Mouse (Mus musculus) adrenal gland (tissue): ENCODE measurements around the gene Ccng2.

Source experiments
- intact Hi-C: fragments of 180-260 bp; cut with DNase I; formaldehyde crosslinking; loops from one replicate; pipeline ENCODE4 v1.15.1; 2025
- long read RNA-seq, 2 experiments: library from polyadenylated mRNA; unstranded; transcript quantifications; one replicate each; pipeline ENCODE4 v2.0.0; 2020; ENCODE audit warnings: borderline replicate concordance in 1 of 2; ENCODE audit not compliant: insufficient replicate concordance in 1 of 2

Ccng2 gene
- long read RNA-seq, experiment 1, transcript Ccng2-201 (8 exons, 2,810 nt): major isoform, 10 of 13 reads
- long read RNA-seq, experiment 1, partial matches to known transcripts: 3 of 13 reads
- long read RNA-seq, experiment 1, other reads (novel, unspliced or antisense): 0 of 13 reads
- long read RNA-seq, experiment 2, partial matches to known transcripts: 0 of 4 reads
- long read RNA-seq, experiment 2, other reads (novel, unspliced or antisense): 2 of 4 reads

DNA sequence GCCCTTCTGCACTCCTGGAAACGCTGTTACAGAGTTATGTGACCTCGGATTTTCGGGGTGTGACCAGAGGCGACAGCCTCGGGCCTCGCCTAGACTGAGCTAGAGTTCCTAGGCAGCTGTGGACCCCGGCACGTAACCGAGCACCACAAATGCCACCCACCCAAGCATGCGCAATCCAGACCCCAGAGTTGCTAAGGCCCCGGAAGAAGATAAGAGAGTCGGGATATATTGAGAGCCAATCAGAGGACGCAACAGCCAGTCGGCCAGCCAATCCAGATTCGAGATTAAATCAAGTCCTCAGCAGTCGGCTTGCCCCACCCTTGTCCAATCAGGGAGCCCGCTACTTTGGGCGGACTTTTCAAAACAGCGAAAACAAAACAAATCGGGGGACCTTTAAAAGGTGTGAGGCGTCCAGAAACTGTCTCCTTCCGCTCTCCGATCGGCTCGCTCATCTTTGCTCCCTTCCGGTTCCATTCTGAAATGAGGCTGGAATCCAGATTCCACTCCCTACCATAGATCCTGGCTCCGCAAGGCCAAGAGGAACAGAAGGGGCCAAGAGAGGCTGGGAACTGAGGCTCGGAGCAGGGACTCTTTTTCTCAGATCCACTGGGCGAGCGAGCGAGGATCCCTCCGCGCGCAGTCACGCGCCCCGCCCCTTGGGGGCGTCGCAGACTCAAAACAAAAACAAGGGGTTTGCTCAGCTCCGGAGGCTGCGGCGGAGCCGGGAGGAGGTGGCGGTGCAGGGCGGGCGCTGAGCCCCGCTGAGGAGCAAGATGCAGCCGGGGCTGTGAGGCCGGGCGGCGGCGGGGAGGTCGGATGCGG is at the start of gene Ccng2:
Gene Ccng2, plus strand, starts transcription at position 375 of the 822 bp plus-strand sequence.
- intact Hi-C loops: loop anchor here (2.0 kb wide), 1 partner anchor 60 kb away; the partner anchor contains the start of genes 2010109A12Rik and Ccni

DNA sequence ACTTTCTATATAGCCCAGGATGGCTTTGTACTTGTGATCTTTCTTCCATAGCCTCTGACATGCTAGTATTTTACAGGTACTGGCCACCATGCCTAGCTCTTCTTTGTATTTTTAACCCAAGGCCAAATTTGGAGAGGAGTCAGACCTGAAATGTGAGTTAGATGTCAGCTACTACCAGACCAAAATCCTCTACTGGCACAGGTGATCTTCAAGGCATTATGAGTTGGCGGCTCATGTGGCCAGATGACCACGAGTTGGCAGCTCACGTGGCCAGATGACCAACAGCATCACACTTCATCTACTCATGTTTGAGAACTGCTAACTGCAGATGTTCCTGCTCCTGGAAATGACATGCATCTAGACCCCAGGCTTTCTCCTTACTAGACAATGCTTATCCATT is 48.7 kb upstream of the Ccng2 start:
- intact Hi-C loops: no loop called here

DNA sequence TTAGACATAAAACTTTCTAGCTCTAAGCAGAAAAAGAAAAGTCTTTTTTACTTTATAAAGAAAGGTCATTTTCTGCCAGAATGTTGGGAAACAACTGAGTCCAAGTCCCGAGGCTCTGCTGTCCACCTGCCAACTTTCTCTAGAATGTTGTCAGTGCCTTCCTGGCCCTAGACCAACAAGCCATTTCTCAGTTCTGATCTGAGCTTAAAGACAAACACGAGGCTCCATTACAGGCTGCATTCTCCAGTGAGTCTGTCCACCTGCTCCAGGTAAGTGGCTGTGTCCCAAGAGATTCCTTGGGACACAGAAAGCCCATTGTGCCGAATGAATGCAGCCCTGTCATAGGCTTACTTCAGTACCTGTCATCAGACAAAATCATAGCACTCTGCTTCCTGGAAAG is 45.4 kb upstream of the Ccng2 start:
- intact Hi-C loops: no loop called here

DNA sequence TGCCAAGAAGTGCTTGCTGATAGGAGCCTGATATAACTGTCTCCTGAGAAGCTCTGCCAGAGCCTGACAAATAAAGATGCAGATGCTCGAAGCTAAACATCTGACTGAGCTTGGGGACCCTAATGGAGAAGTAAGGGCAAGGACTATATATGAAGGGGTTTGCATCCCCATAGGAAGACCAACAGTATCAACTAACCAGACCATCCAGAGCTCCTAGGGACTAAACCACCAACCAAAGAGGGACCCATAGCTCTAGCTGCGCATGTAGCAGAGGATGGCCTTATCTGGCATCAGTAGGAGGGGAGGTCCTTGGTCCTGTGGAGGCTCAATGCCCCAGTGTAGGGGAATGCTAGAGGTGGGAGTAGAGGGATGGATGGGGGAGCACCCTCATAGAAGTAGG is 42.5 kb upstream of the Ccng2 start:
- intact Hi-C loops: no loop called here

DNA sequence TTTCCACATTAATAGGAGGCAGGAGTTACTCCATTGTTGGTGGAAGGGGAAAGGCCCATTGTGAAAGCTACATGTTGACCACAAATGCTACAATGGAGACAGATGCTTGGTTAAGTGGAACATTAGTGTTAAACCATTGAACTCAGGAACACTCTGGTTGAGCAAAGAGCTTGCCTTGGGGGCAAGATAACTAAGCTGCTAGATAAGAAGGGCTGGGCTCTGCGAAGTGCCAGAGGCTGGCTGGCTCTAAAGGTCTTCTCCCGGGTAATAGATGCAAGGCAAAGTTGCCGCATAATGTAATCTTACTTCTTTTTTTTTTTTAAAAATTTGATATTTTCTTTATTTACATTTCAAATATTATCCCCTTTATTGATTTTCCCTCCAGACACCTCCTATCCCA is 39.9 kb upstream of the Ccng2 start:
- intact Hi-C loops: no loop called here

DNA sequence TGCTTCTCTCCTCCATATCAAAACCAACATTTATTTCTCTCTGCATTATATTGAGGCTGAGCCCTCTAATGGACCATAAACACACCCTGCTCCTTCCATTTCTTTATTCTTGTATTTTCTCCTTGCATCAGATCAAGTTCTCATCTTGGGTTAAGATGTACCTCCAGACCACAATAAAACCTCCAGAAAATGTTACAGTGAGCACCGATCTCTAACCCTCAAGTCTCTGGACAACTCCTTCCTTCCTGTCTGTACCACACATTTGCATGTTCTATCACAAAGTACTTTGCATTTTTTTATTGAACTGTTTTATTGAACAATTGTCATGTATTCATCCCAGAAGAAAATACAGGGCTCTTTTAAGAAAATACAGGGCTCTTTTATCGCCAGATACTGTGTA is 37.5 kb upstream of the Ccng2 start:
- intact Hi-C loops: no loop called here

DNA sequence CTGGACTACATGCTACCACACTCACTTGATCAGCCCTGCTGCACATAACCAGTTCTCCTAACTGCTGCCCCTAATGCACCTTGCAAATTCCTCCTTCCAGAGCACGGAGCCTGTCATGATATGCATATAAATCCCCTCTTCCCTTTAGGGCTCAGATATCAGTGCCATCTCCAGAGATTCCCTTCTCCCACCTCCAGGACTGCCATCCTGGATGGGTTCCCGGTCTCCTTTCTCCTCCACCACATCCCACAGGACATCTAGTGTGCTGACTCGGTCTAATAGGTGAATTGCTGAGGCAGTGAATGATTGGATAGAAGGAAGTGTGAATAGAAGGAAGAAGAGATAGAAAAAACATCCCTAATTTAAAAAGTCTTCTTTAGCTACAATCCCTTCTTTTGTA is 35.3 kb upstream of the Ccng2 start:
- intact Hi-C loops: no loop called here

DNA sequence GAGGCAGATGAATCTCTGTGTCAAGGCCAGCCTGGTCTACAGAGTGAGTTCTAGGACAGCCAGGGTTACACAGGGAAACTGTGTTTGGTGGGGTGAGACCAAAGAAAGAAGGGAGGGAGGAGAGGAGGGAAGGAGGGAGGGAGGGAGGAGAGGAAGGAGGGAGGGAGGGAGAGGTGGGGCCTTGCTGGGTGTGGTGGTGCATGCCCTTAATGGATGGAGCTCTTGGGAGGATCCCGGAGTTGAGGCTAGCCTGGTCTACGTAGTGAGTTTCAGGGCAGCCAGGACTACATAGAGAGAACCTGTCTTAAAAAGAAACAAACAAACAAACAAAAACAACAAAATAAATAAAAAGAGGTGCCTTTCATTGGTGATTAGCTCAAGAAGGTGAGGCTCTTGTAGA is 34.2 kb upstream of the Ccng2 start:
- intact Hi-C loops: no loop called here

DNA sequence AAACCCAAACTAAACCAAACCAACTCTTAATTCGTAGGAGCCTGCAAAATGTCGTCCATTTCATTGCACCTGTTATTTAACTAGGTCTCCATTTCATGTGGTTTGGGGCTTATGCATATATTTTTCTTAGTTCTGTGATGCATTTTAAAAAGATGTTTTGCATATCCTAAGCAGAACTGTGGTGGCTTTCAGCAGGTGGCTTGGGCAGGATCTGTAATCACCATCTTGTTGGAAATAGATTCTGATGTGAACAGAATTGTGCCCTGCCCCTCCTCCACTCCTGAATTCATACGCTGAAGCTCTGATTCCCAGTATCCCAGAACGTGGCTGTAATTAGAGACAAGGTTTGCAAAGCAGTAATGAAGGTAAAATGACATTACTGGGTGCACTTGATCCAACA is 32.9 kb upstream of the Ccng2 start:
- intact Hi-C loops: no loop called here

DNA sequence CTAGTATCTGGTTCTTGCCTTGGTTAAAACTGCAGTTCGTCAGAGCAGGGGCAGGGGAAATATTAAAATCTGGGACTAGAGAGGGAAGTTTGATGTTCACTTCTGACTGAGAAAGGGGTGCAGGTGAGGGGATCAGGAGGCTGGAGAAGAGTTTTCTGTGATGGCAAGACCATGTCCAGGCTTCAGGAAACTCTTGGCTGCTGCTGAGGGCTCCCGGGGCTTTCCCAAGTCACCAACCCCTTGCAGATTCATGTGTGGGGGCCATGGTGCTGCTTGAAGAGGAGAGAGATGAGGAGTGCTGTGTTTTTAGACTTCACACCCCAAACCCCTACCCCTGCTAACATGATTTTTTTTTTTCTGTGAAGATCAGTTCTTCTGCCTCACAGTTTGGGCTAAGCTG is 32.5 kb upstream of the Ccng2 start:
- intact Hi-C loops: no loop called here

DNA sequence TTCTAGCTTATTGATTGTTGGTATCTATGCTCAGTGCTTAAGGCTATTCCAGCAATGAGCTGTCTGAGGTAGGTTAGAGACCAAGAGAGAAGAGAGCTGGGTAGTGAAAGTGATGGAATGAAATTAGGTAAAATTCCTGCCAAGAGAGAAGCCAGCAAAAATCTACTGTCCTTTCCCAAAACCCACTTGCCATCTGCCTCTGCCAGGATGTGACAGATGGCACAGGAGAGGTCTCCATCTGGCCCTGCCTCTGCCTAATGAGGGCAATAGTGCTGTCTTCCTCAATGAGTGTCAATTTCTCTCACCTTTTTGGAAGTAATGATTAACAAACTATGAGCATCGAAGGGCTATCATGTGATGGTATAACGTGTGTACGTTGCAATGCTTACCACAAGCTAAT is 31.2 kb upstream of the Ccng2 start:
- intact Hi-C loops: no loop called here

DNA sequence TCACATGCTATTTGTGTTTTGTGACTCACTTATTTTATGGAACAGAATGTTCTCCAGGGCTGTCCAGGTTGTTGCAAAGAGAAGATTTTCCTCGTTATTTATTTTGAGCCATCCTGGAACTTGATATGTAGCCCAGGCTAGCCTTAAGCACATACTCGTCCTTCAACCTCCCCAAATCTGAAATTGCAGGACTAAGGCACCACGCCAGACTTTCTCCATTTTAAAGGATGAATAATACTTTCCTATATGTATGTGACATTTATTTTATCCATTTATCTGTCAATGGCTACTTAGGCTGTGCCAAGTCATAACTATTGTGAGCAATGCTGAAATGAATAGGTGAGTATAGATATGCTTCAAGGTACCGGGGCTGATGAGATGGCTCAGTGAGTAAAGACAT is 30.5 kb upstream of the Ccng2 start:
- intact Hi-C loops: no loop called here

DNA sequence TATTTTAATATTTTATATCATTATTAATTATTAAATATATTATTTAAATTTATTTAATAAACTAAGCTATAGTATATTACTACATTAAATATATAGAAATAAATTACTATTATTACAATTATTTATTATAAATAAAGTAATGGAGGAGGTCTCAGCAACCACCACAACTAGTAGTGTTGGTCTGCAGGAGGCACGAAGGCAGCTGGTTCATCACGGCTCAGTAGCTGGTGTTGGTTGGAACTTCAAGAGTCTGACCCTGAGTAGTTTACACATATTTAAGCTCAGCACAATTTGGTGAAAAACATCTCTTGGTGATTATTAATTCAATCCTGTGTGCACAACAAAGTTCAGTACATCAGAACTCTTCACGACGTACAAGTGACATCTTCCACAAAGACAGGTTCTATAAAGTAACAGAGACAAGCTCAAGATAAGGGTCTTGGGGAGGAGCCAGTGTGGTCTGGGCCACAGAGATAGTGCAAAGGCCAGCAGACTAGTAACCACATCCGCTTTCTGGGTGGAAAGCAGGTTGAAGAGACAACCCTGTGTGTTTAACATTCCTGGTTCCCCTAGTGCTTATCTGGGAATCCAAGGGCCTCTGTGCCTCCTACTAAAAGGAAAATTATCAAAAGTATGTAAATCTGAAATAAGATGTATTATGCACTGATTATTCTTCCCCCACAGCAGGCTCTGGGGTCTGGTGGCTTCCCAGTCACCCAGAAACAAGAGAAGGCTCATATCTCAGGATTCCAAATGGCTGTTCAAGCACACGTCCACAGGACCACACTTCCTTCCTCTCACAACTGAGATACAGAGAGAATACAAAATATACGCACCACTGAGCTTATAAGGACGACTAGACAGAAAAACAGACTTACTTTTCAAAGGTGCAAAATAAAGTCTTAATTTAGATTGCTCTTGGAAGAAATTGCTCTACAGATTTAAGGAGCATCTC is 27.2 kb upstream of the Ccng2 start:
- intact Hi-C loops: no loop called here

DNA sequence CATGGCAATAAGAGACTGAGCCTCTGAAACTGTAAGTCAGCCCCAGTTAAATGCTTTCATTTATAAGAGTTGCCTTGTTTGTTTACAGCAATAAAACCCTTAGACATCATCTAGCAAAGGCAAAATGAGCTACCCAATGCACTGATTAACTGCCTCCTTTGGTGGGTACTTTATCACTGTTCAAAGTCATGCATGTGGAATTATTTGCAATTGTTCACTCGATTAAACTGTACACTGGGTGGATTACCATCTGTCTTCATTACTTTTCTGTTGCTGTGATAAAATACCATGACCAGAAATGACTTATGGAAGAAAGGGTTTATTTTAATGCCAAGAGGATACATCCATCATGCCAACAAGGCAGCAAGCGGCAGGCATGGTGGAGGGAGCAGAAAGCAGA is 21.8 kb upstream of the Ccng2 start:
- intact Hi-C loops: no loop called here

DNA sequence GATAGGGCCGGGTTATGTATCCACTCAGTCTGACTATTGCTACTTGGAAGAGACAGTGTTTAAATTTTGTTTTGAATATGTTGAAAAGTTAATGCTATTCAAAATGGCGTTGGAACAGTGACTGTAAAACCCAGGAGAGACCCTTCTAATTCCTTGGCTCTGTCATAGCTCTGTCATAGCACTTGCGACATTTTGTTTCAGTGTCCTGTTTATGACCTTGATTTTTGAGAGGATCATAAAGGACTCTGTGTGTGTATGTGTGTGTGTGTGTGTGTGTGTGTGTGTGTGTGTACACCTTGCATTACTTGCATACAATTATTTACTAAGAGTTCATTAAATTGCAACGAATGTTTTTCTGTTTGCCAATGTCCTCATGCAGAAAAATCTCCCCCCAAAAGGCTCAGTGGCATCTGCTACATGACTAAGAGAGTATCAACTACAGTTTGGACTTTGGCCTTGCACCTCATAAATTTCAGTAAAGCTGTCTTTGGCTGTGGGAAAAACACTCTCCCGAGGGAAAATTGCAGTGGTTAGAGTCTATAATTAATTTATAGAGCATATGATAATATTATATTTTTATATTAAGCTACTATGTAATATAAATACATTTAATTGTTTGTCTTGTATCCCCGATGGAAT is 17.0 kb upstream of the Ccng2 start:
- intact Hi-C loops: no loop called here

DNA sequence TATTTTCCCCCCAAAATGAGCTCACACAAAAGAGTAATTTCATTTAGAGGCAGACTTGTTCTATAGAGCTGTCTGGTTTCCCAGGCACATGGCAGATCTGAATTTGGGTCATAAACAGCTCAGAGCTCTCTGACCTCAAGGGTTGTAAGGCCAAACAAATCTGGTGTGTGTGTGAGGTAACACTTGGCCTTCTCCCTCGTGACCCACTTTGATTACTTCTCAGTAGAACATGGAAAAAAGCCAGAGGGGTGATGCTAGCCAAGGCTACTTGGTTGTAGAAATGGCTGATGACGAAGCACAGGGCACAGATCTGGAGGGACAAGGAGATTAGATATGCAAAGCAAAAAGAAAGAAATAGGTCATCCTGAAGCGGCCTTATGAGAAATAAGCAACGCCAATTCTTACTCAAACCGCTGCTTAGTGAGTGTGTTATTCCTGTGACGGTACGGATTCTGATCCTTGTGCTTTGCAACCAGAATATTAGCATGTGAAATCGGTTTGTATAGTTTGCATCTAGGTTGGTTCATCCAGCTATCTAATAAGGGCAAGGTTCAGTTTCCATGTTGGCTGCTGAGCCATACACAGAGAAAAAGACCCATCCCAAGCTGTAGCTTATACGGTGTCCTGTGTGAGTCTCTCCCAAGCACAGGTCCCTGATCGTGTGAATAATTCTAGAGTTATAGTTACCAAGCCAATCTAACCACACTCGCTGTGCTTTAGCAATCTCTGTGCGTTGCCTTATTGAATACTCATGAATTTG is 15.9 kb upstream of the Ccng2 start:
- intact Hi-C loops: no loop called here

DNA sequence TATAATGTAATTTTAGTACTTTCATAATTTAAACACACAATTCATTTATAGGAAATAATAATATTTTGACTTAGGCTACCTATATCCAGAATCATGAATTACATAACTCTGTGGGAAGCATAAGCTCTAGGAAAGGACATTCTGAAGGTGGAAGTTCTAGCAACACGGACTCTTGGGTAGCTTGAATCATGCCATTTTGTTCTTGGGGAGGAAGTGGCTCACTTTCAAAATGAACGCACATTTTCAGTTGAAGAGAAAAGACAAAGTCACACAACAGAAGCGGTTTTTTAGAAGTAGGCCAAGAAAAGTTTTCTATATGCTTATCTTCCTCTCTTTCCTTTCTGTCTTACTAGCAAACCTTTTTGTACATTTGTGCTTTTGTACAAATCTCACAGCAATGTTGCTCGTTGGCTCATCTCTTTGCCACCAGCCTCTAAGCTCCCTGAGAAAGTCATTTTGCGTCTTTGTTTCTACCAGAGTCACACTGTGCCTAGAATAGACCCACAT is 11.2 kb upstream of the Ccng2 start:
- intact Hi-C loops: no loop called here

DNA sequence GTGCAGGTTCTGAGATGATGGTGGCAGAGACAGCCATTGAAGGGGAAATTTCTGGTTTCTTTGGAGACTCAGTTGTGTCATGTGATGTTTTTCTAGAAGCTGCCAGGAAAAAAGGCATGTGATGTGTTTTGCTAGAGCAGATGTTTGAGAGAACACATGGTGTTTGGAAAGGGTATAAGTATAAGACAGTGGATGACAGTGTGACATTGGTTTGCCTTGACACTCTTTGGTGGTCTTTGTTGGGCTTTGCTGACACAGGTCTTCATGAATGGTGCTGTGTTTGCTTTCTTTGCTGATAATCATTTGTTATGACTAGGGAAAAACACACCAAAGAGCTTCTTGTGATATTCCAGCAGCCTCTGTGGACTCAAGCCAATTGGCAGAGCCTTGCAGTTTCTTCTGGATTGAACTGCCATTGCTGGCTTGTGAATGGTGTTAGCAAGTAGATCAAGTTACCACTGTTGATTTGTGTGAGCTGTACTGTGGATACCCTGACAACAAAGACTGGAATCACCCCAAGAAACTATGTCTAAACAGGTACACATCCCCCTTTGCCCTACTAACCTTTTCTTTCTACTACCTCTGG is 10.1 kb upstream of the Ccng2 start:
- intact Hi-C loops: no loop called here

DNA sequence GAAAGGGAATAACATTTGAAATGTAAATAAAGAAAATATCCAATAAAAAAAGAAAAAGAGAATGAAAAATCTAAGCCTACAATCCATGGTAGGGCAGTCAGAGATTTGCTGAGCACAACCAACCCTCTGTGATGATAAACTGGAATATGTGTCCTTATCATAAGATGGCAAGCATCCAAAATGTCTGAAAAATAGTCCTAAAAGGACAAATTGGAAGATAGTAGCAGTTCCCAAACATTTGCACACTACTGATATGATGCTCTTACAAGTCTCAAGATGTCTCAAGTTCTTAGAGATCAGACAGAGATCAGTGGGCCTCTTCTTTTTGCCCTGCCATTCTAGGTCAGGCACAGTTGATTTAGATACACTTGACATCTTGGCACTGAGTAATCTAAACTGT is 7.7 kb upstream of the Ccng2 start:
- intact Hi-C loops: no loop called here

DNA sequence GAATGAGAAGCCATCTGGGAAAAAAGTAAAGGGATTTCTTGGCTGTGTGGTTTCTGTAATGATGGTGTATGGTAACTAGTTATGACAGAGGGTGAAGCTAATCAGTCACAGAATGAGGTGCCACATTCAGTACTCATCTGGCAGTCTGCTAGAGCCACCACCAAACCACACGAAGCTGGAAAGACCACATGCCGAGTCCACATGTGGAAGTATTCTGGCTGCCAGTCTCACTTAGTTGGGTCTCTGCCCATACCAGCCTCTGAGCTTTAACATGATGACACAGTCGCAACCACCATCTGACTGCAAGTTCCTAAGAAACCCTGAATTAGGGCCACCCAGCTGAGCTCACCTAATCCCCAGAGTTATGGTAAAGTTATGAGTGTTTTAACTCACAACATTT is 6.1 kb upstream of the Ccng2 start:
- intact Hi-C loops: no loop called here
